Mouse (Mus musculus): Measurements from ENCODE around the gene Sox4.

Sox4 gene

DNA sequence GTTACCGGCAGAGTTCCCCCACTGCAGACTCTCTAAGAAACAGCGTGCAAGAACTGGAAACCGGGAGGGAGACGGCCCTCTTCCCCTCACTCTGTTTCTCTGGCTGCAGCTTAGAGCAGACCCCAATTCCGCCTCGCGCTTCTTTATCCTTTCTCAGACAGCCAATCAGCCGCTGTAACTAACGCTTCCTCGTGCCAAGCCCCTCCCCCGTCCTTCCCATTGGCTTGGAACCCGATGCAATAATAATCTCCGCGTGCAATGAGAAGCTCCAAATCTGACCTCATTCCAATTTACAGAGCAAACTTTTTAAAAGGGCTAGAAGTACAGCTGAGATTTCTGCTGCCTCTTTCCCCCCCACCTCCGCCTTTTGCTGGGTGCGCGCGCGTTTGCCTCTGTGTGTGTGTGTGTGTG, at the start of gene Sox4:
Gene Sox4, minus strand, starts transcription at position 133 of the 411 bp plus-strand sequence.
- peak; percentile 96 for DNase-seq (ENCODE audit: low spot score)

DNA sequence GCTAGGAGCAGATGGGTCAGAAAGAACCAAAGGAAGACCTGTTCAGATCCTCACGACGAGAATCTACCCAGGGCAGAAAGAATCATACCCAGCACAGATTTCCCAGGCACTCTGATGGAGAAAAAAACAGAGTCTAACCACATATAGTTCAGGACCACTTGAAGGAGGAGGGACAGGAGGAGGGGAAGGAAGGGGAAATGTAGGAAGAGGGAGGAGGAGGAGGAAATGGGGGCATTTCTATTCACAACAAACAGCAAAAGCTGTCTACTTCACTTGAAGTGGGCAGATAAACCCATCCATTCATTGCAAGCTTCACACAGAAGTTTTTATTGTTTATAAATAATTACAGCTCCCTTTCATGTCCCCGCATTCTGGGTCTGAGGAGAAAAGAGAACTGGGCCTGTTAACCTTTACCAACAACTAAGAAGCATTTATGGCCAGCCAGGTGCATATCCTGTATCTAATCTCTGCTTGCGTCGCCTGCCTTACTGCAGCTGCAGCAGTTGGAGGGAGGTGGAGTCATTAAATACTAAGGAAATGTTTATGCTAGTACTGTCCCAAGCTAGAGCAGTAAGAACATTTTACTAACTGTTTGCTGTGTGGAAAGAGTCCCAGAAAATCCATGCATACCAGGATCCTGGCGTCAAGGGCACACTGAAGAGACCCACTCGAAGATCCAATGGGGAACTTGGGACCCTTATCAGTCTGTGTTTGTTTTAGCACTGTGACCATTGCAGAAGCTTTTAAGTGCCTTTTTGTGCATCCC, 38.6 kb upstream of the Sox4 start:
- no peak for DNase-seq (ENCODE audit: low spot score)

DNA sequence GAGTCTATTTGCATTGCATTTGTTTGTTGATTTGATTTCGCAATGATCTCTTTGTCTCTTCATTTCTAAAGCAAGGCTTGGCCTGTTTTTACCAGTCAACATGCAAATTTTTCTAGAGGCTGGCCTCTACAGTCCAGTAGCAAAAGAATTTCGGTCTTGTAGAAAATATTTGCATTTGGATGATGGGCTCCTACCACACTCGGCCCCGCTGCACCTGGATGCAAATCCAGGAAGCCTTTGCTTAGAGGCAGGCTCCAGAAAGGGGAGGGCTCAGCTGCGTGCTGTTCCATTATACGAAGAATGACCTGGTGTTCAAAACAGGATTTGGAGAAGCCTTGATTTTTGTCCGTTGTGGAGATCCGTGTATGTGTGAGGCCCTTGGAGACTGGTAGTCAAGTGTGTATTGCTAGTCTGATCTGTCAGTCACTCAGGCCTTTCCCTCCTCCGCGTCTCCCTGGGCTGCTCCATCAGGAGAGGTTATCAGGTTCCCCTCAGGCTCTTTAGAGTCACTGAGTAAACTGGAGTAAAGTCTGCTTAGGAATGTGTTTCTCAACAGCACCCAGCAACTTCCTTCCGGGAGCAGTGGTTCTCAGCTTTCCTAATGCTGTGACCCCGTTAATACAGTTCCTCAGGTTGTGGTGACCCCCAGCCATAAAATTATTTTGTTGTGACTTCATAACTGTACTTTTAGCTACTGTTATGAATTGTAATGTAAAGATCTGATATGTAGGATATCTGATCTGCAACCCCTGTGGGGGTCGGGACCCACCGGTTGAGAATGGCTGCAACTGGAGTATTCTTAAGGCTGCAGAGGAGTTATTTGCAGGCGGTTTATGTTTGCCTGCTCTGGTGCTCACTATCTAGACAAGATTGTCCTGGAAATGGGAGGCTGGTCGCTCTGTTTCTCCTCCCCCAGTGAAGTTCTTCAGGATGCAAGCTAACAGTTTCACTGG, 35.5 kb upstream of the Sox4 start:
- DNase-seq (ENCODE audit: low spot score): no peak

DNA sequence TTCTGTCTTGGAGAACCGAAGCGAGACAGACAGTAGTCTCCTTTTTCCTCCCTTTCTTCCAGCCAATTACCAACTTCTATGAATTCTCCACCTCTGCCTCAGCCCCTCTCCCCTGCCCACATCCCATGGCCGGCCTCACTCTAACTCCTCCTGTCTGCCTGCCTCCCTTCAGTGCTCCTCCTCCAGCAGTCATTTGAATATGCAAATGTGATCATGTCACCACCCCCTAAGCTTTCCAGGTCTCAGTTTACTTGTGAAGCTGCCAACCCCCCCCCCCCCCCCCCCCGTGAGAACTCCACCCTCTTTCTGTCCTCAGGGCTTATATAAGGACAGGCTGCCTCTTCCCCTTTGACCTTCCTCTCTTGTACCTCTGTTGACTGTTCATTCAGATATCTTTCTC, 27.2 kb upstream of the Sox4 start:
- no peak for DNase-seq (ENCODE audit: low spot score)

DNA sequence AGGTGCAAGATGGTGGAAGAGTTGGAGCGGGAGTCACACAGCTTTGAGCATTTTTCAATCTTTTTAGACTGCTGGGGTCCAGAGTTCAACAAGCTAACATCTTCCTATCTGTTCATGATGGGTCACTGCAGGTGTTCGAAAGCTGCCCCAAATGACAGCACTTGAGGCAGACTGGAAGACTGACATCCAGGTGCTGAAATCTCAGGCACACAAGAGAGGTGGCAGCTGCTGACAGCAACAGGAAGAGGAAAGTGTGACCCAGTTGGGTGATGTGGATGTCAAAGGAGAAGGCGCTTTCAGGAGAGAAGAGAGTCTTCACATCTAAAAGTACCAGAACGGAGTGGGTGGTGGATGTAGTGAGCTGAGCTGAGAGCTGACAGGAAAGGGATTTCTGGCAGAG, 21.5 kb upstream of the Sox4 start:
- DNase-seq (ENCODE audit: low spot score): no peak

DNA sequence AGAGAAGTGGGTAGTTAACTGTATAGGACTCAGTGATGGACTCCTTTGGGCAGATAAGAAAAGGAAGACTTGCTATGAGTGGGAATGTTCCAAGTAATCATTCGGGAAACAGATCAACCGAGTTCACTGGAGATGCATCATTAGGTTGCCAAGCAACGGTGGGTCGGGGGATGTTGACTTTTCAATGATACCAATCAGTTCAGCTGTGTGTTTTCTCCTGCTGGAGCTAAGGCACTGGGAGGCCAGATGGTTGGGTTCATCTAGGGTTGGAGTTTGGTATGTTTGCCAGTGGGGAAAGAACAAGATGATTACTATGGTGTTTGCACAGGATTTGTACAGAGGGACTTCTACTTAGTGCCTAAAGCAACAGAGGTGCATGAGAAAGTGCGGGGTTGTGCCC, 21.1 kb upstream of the Sox4 start:
- DNase-seq (ENCODE audit: low spot score): no peak

DNA sequence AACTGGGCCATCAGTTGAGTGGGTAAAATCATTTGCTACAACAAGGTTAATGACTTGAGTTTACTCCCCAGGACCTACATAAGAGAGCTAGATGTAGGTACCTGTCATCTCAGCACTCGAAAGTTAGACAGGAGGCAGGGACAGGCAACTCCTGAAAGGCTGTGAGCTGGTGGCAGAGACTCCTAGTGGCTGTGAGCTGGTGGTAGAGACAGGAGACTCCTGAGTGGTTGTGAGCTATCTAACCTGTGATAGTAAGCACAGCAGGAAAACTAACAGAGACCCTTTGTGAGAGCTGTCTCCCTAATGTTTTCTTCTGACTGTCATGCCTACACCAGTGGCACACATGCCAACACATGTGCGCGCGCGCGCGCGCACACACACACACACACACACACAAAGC, 7.4 kb upstream of the Sox4 start:
- DNase-seq (ENCODE audit: low spot score): no peak

DNA sequence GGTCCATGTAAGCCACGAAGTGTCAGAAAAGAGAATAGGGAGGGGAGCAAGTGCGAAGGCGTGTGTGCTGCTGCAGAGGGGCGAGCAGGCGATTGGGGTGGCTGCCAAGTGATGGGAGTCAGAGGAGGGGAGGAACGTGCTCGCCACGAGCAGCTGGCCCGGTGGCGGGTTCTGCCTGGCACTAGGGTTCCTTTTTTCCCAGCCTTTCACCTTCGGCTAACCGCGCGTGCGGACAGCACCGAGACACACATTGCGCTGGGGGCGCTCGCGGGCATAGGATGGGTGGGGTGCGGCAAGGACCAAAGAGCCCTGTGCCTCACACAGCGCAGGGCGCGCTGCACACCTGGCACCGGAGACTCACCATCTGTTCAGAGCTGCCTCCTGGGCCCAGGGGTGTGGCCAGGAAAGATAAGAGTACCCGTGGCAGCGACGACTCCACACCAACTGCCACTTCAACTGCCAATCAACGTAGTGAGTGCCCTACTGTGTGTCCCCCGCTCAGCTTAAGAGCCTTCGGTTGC, 6.0 kb upstream of the Sox4 start:
- DNase-seq (ENCODE audit: low spot score): peak; percentile 90

DNA sequence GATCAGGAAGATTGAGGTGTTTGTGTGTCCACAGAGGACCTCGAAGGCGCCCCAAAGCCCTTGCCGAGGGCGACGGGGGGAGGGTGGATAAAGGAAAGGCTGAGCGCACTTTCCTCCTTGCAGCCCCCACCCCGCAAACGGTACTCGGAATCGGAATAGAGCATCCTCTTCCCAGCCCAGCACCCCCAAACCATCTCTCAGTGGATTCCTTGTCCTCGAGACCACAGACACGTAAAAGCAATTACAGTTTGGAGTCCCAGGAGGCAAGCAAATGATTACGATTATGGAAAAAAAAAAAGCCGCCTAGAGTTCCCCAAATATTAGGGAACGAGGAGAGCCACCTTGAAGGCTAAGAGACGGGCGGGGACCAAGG, 5.5 kb upstream of the Sox4 start:
- DNase-seq (ENCODE audit: low spot score): no peak

DNA sequence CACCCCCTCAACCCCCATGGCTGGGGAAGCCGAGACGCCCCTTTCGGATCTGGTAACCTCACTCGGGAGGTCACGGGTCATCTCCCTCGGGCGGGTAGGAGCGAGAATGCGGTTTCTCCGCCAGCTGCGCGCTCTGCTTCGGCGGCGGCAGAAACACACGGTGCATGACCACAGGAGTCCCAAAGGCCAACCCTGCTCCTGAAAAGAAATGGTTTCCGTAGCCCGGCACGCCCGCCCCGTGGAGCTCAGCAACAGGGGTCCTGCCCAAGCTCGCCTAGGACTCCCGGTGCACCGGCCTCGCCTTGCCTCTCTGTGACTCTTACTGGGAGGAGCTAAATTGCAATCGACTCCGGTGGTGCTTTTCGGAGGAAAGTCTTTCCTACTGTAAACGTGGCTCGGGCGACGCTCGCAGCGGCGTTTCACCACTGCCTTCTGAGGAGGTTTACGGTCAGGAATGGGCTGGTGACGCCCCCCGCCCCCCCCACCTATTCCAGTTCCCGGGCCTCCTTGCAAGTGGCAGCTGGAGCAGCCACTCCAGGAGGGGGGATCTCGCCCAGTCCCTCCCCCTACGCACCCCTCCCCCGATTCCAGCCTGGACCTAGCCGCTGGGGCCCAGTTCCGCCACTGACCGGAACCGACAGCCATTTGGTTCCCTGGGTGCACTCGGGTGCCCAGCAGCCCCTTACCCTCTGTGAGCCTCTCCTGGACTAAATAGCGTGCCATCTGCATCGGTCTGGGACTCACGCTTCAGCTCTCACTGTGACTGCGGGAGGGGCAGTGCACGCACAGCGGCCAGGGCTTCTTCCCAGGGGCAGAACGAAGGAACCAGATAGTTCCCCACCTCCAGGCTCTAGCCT, 4.9 kb upstream of the Sox4 start:
- DNase-seq (ENCODE audit: low spot score): peak; percentile 85

DNA sequence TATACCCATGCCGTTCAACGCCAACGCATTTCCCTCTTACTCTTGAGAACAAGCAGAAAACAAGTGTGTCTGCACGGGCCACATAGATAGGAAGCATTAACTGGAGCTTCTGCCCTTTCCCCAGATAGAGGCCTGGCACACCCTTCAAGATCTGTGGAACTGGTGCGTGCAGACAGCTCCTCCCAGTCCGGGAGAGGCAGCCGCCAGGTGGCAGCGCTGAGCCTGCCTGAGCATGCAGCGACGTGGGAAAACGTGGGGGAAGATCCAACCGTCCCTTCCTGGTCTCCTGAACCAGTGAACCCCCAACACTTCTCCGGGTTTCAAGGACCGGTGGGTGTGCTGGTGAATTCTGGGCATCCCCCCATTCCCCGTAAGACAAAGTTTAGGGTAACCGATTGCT, 4.3 kb upstream of the Sox4 start:
- DNase-seq (ENCODE audit: low spot score): peak; percentile 93

DNA sequence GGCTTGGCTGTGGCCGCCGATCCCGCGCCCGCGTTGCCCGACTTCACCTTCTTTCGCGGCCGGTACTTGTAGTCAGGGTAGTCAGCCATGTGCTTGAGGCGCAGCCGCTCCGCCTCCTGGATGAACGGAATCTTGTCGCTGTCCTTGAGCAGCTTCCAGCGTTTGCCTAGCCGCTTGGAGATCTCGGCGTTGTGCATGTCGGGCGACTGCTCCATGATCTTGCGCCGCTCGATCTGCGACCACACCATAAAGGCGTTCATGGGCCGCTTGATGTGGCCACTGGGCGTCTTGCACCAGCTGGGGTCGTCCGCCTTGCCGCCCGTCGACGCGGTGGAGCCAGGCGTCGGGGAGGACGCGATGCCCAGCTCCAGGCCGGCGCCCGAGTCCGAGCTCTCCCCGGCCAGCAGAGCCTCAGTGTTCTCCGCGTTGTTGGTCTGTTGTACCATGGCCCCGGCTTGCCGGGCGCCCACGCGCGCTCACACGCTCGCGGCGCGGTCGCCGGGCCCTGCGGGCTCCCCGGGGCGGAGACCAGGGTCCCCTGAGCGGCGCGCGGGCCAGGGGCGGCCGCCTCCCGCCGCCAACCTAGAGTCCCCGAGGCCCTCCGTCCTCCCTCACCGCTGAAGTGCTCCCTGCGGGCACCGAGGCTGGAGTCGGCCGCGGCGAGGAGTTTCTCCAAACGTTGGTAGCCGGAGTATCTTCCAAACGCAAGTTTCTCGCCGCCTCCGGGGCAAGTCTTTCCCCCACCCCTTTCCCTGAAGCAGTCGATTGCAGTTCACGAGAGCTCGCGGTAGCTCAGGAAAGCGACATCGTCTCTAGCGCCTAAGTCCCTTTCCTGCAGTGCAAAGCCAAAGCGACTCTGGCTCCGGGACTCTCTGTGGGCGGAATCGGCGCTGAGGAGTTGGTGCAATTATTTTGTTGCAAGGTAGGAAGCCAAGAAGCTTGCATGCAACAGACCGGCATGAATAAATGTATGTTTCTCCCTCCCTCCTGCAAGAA, 639 bp downstream of the Sox4 start:
- peak; percentile 85 for DNase-seq (ENCODE audit: low spot score)

DNA sequence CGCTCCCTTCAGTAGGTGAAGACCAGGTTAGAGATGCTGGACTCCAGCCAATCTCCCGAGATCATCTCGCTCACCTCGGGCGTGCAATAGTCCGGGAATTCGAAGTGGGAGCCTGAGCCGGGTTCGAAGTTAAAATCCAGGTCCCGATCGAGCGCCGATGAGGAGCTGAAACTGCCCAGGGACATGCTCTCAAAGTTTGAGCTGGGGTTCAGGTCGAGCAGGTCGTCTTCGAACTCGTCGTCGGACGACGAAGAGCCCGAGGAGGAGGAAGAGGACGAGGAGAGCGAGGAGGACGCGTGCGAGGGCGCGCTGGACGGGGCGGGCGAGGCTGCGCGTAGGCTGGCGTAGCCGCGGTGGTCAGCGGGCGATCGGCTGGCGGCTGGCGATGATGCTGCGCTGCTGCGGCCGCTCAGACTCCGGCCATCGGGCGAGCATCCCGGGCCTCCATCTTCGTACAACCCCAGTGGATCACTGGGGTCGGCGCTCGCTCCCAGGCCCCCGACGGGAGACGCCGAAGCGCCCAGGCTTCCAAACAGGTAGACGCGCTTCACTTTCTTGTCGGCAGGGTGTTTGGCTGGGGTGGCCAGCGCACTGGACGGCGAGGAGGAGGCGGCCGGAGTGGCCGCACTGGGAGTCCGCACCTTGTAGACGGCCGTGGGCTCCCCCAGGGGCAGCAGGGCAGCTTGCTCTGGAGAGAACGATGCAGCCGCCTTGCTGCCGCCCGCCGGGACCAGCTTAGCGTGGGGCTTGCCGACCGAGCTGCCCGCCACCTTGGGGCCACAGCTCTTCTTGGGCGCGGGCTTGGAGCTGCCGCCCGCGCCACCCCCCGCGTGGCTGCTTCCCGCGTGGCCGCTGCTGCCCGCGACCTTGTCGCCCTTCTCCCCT, 1.6 kb downstream of the Sox4 start:
- peak; percentile 38 for DNase-seq (ENCODE audit: low spot score)

DNA sequence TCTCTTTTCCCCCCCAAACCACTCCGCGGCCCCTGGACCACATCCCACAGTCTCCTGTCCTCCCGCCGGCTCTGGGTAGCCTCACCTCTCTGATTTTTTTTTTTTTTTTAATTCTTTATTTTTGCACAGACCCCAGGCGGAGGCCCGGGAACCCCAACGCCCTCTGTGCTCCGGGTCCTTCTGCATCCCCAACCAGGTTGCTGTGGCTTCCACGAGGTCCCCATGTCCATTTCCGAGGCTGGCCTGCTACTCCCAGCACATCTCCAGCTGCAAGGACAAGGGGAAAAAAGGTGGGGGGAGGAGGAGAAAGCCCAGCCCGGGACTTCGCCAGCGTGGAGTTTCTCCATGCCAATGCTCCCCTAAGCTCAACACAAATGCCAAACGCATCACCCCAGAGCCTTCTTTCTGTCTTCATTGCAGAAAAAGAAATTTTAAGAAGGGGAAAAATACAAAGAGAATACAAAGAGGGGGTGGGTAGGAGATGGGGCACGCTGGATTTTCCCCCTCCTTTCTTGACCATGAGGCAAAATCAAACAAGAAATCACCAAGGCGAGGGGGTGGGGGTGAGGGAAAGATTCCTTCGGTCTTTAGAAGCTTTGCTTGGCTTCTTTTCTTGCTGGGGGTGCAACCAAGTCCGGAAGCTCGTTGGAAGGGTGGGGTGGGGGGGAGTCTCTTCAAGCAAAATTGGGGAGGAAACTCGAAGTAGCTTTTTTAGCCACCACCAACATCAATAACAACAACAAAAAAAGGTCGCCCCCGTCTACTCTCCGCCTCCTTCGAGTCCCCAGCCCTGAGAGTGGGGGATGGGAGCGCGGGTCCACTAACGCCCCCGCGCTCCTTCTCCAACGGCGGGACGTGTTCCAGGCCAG, 2.7 kb downstream of the Sox4 start:
- peak; percentile 53 for DNase-seq (ENCODE audit: low spot score)

DNA sequence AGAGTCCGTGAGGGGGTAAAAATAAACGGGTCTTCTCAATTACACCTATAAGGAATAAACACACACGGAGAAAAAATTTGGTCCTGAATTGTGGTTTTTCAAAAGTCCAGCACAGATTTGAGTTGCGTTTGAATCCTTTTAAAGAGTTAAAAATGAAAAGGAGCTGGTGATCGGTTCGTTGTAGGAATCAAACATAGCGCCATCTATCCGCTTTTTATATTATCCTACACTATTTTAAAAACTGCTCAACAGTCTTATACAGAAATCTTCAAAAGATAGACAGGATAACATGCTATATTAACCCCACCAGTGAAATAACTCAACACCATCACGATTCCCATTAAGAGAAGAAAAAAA, 3.3 kb downstream of the Sox4 start:
- DNase-seq (ENCODE audit: low spot score): no peak

DNA sequence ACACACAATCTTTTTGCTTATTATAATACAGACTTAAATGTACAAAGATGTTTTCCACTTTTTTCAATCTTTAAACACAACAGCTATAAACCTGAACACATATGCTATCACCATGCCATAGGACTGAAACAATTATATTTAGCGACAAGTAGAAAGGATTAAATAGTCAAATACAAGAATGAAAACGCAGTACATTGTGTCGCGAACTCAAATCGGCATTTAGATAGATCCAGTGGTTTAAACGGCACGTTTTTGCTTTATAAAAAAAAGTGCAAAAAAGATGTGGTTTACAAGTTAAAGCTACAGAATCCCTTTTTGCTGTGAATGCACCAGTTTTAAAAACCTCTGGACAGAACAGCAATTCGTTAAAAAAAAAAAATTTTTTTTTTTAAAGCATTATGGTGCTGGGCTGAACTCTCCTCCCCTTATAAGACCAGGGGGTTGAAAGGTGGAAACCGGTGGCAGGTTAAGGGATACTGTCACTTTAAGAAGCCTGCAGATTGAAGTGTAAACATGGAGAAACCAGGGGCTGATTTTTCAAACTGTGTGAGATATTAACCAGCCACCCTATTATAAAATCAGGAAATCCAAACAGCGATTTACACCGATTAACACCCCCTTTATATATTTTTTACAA, 4.1 kb downstream of the Sox4 start:
- peak; percentile 35 for DNase-seq (ENCODE audit: low spot score)

DNA sequence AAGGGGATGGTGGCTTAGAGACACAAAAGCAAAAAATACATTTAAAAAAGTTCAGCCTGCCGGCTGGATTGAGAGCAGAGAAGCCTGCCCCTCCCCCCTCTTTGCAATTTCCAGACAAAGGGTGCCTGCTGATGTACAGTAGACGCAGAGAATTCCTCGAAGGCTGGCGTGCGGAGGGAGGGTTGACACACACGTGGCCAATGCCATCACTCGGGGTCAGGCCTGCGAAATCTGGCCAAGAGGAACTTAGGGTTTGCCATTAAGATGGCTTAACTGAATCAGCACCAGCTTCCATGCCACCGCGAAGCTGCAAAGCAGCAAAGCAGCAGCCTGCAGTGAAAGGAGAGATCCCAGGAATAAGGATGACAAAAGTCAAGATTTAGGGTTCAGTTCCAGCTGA, 5.0 kb downstream of the Sox4 start:
- DNase-seq (ENCODE audit: low spot score): peak; percentile 66

DNA sequence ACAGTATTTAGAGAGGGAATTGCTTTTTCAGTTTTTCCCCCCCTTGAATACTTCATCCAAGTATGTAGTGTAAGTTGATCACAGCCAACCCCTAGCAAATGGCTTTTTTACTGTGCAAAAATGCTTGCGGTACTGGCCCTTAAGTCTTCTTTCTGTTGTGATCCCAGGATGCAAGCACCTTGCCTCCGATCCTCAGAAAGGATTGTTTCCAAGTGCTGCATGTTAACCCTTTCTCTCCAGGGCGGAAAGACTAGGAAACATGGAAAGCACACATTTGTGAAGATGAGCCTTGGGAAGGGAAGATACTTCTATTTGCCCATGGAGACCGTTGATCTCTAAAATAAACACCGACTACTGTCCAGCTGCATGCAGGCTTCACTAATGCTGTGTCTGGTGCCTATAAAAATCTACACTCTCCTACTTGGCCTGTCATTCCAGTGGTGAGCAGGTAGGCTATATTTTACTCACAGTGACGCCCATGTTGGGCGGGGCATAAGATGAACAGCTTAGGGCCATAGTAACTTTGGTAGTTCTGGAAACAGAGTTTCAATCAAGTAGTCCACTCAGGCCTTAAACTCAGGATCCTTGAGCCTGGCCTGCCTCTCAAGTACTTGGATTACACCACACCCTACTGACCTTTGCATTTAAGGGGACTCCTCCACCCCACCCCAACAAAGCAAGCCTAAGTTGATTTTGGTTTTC, 5.6 kb downstream of the Sox4 start:
- no peak for DNase-seq (ENCODE audit: low spot score)

Data from MN1 (cell line).